Mouse (Mus musculus): ENCODE data around the gene Cmtm8. TPM values are rescaled to one million over a fixed set of nuclear protein-coding genes. Genes with fewer than 3 reads are reported as not detected.

Cmtm8 gene
- polyA plus RNA-seq, 1 experiment from 2014 or later: 29.3 TPM

DNA sequence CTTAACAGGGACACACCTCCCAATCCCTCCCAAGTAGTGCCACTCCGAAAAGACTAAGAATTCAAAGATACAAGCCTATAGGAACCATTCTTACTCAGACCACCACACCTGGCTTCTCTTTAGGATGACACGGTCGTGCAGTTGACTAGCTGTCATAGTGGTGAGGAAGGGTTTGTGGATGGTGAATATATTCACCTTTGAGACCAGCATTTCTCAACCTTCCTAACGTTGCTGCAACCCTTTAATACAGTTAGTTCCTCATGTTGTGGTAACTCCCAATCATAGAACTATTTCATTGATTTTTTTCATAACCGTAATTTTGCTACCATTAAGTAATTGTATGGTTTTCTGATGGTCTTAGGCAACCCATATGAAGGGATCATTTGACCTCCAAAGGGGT is 56.8 kb downstream of the Cmtm8 start:
- no peaks in the 10 kb centered on the region for H3K27me3 ChIP-seq (ENCODE audit: control insufficient read depth, insufficient read depth, low read length)
- H3K4me2 ChIP-seq (replicated peaks; ENCODE audit: low read depth, low read length): no peak overlapping the region
- H3K4me3 ChIP-seq (ENCODE audit: low read depth, low read length): no peak overlapping the region
- DNase-seq (ENCODE audit: low spot score) (no peak), ATAC-seq (ENCODE audit: low FRiP score) (no peak)
- 93% methylated on average over 5 of the region's 5 CpGs for WGBS
- H3K27ac ChIP-seq (ENCODE audit: low read depth, low read length): no peak overlapping the region
- H3K4me1 ChIP-seq (replicated peaks; ENCODE audit: control insufficient read depth, insufficient read depth, low read length): peaks cover 3% of the 10 kb centered on the region; the same call in 1 of the 2 replicates
- H3K9me3 ChIP-seq (ENCODE audit: control insufficient read depth, low read length): no peaks in the 10 kb centered on the region
- no peak overlapping the region for H3K9ac ChIP-seq (ENCODE audit: low read depth, low read length)
- no peaks in the 10 kb centered on the region for H3K36me3 ChIP-seq (ENCODE audit: control insufficient read depth, insufficient read depth, low read length)

- DNase-seq (ENCODE audit: low spot score) (peak; percentile 66), ATAC-seq (ENCODE audit: low FRiP score) (no peak)
- no peak overlapping the region for H3K4me3 ChIP-seq (ENCODE audit: low read depth, low read length)
- H3K4me2 ChIP-seq (replicated peaks; ENCODE audit: low read depth, low read length): no peak overlapping the region
- no peaks in the 10 kb centered on the region for H3K36me3 ChIP-seq (ENCODE audit: control insufficient read depth, insufficient read depth, low read length)
- H3K9me3 ChIP-seq (ENCODE audit: control insufficient read depth, low read length): no peaks in the 10 kb centered on the region
- WGBS: 11% methylated on average over 16 of the region's 16 CpGs
- no peak overlapping the region; the same call in 1 of the 2 replicates for H3K27ac ChIP-seq (ENCODE audit: low read depth, low read length)
- no peaks in the 10 kb centered on the region for H3K27me3 ChIP-seq (ENCODE audit: control insufficient read depth, insufficient read depth, low read length)
- H3K9ac ChIP-seq (ENCODE audit: low read depth, low read length): peak overlapping the region; percentile 31; the same call in 1 of the 2 replicates
- H3K4me1 ChIP-seq (replicated peaks; ENCODE audit: control insufficient read depth, insufficient read depth, low read length): peaks cover 4% of the 10 kb centered on the region; the same call in 1 of the 2 replicates
These were observed 58.4 kb downstream of the Cmtm8 start for GRCm38 (mm10) chr9:114785432-114786125.

- Histone ChIP-seq H3K36me3 (ENCODE audit: control insufficient read depth, insufficient read depth, low read length) (no peaks in the 10 kb centered on the region), H3K9me3 (ENCODE audit: control insufficient read depth, low read length) (no peaks in the 10 kb centered on the region), H3K4me3 (ENCODE audit: low read depth, low read length) (peak within 1 kb of the TSS; percentile 47), H3K27ac (ENCODE audit: low read depth, low read length) (peak within 1 kb of the TSS; percentile 65; the same call in 1 of the 2 replicates), H3K9ac (ENCODE audit: low read depth, low read length) (peak within 1 kb of the TSS; percentile 69), H3K27me3 (ENCODE audit: control insufficient read depth, insufficient read depth, low read length) (no peaks in the 10 kb centered on the region), H3K4me1 (replicated peaks; ENCODE audit: control insufficient read depth, insufficient read depth, low read length) (peaks cover 5% of the 10 kb centered on the region; the same call in 1 of the 2 replicates), H3K4me2 (replicated peaks; ENCODE audit: low read depth, low read length) (peak within 1 kb of the TSS; percentile 96)
- peak; percentile 81 for DNase-seq (ENCODE audit: low spot score)
- 1% methylated on average over 54 of the region's 54 CpGs for WGBS
- peak; percentile 89 for ATAC-seq (ENCODE audit: low FRiP score)
These were observed 62.3 kb downstream of the Cmtm8 start, which contains the start of gene Cmtm7 for GRCm38 (mm10) chr9:114781526-114782212. Gene Cmtm7, minus strand, starts transcription at chr9:114781856.

- peak; percentile 57 for ATAC-seq (ENCODE audit: low FRiP score)
- WGBS: under 1% methylated on average over 32 of the region's 38 CpGs
- DNase-seq (ENCODE audit: low spot score): peak; percentile 72
- H3K4me3 ChIP-seq (ENCODE audit: low read depth, low read length): peak overlapping the region; percentile 47
- H3K36me3 ChIP-seq (ENCODE audit: control insufficient read depth, insufficient read depth, low read length): no peaks in the 10 kb centered on the region
- peak overlapping the region; percentile 65; the same call in 1 of the 2 replicates for H3K27ac ChIP-seq (ENCODE audit: low read depth, low read length)
- no peaks in the 10 kb centered on the region for H3K9me3 ChIP-seq (ENCODE audit: control insufficient read depth, low read length)
- peak overlapping the region; percentile 96 for H3K4me2 ChIP-seq (replicated peaks; ENCODE audit: low read depth, low read length)
- H3K4me1 ChIP-seq (replicated peaks; ENCODE audit: control insufficient read depth, insufficient read depth, low read length): peaks cover 5% of the 10 kb centered on the region; the same call in 1 of the 2 replicates
- H3K27me3 ChIP-seq (ENCODE audit: control insufficient read depth, insufficient read depth, low read length): no peaks in the 10 kb centered on the region
- H3K9ac ChIP-seq (ENCODE audit: low read depth, low read length): peak overlapping the region; percentile 69
These were observed 63.0 kb downstream of the Cmtm8 start for GRCm38 (mm10) chr9:114780746-114781525.

GRCm38 (mm10) chr9:114779984-114780745 is 63.8 kb downstream of the Cmtm8 start:
- peak overlapping the region; percentile 69 for H3K9ac ChIP-seq (ENCODE audit: low read depth, low read length)
- H3K36me3 ChIP-seq (ENCODE audit: control insufficient read depth, insufficient read depth, low read length): no peaks in the 10 kb centered on the region
- H3K27me3 ChIP-seq (ENCODE audit: control insufficient read depth, insufficient read depth, low read length): no peaks in the 10 kb centered on the region
- DNase-seq (ENCODE audit: low spot score) (peak; percentile 48), ATAC-seq (ENCODE audit: low FRiP score) (no peak)
- 0 out of 2 replicates have a peak, but pooled peaks cover 2% of the 10 kb centered on the region for H3K4me1 ChIP-seq (replicated peaks; ENCODE audit: control insufficient read depth, insufficient read depth, low read length)
- WGBS: 32% methylated on average over 23 of the region's 23 CpGs
- no peaks in the 10 kb centered on the region for H3K9me3 ChIP-seq (ENCODE audit: control insufficient read depth, low read length)
- no peak overlapping the region for H3K27ac ChIP-seq (ENCODE audit: low read depth, low read length)
- H3K4me3 ChIP-seq (ENCODE audit: low read depth, low read length): peak overlapping the region; percentile 47
- H3K4me2 ChIP-seq (replicated peaks; ENCODE audit: low read depth, low read length): peak overlapping the region; percentile 96

- Histone ChIP-seq H3K27me3 (ENCODE audit: control insufficient read depth, insufficient read depth, low read length) (no peaks in the 10 kb centered on the region), H3K36me3 (ENCODE audit: control insufficient read depth, insufficient read depth, low read length) (no peaks in the 10 kb centered on the region), H3K27ac (ENCODE audit: low read depth, low read length) (no peak overlapping the region), H3K4me3 (ENCODE audit: low read depth, low read length) (no peak overlapping the region), H3K9ac (ENCODE audit: low read depth, low read length) (no peak overlapping the region), H3K4me2 (replicated peaks; ENCODE audit: low read depth, low read length) (no peak overlapping the region), H3K4me1 (replicated peaks; ENCODE audit: control insufficient read depth, insufficient read depth, low read length) (0 out of 2 replicates have a peak, but pooled peaks cover 2% of the 10 kb centered on the region), H3K9me3 (ENCODE audit: control insufficient read depth, low read length) (no peaks in the 10 kb centered on the region)
- ATAC-seq (ENCODE audit: low FRiP score) (no peak), DNase-seq (ENCODE audit: low spot score) (no peak)
- WGBS: 89% methylated on average over 7 of the region's 7 CpGs
These were observed 65.1 kb downstream of the Cmtm8 start for GRCm38 (mm10) chr9:114778877-114779276.

DNA sequence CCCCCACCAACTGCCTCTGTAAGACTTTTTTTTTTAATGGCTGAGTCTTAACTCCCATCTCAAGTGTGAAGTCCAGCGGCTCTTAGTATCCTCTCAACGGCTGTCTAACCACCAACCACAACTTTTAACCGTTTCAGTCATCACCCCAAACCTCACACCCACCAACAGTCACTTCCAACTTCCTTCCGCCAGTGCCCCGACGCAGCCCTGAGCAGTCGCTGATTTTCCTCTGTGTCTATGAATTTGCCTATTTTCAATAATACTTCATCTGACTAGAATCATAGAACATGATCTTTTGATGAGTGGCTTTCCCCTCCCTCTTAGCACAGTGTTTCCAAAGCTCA is 65.9 kb downstream of the Cmtm8 start:
- 91% methylated on average over 7 of the region's 7 CpGs for WGBS
- no peak overlapping the region for H3K27ac ChIP-seq (ENCODE audit: low read depth, low read length)
- H3K36me3 ChIP-seq (ENCODE audit: control insufficient read depth, insufficient read depth, low read length): no peaks in the 10 kb centered on the region
- no peak overlapping the region for H3K4me2 ChIP-seq (replicated peaks; ENCODE audit: low read depth, low read length)
- no peak overlapping the region for H3K9ac ChIP-seq (ENCODE audit: low read depth, low read length)
- no peaks in the 10 kb centered on the region for H3K27me3 ChIP-seq (ENCODE audit: control insufficient read depth, insufficient read depth, low read length)
- DNase-seq (ENCODE audit: low spot score) (no peak), ATAC-seq (ENCODE audit: low FRiP score) (no peak)
- H3K9me3 ChIP-seq (ENCODE audit: control insufficient read depth, low read length): no peaks in the 10 kb centered on the region
- H3K4me1 ChIP-seq (replicated peaks; ENCODE audit: control insufficient read depth, insufficient read depth, low read length): 0 out of 2 replicates have a peak, but pooled peaks cover 2% of the 10 kb centered on the region
- H3K4me3 ChIP-seq (ENCODE audit: low read depth, low read length): no peak overlapping the region
